Mouse (Mus musculus): ENCODE data around the gene Ak6. TPM values are rescaled to one million over a fixed set of nuclear protein-coding genes. Genes with fewer than 3 reads are reported as not detected.

Ak6 gene
- total RNA-seq, 2 experiments from 2014 or later: 59.5 to 60.8 TPM

GRCm38 (mm10) chr13:100658091-100658490, 7.3 kb downstream of the Ak6 start:
- no peak for DNase-seq (ENCODE audit: low spot score)
- intact Hi-C loops (cut with DNase I): loop anchor here (10.0 kb wide), 2 partner anchors 543 to 1997 kb away; no protein-coding TSS in a partner anchor

- intact Hi-C loops (cut with DNase I): loop anchor here (2.0 to 10.0 kb wide), 3 partner anchors 167 to 1995 kb away; partner anchors contain the start of gene Gtf2h2
- no peak for DNase-seq (ENCODE audit: low spot score)
These were observed 9.2 kb downstream of the Ak6 start for GRCm38 (mm10) chr13:100659864-100660456.

- intact Hi-C loops (cut with DNase I): no loop called here
- no peak for DNase-seq (ENCODE audit: low spot score)
These were observed 18.7 kb downstream of the Ak6 start, which contains the start of gene Ccdc125 for GRCm38 (mm10) chr13:100669291-100670022. Ccdc125 (plus strand) TSS chr13:100669717.

GRCm38 (mm10) chr13:100670181-100670741, 19.5 kb downstream of the Ak6 start:
- intact Hi-C loops (cut with DNase I): no loop called here
- no peak for DNase-seq (ENCODE audit: low spot score)

GRCm38 (mm10) chr13:100675936-100676635, 25.3 kb downstream of the Ak6 start:
- no peak for DNase-seq (ENCODE audit: low spot score)
- intact Hi-C loops (cut with DNase I): no loop called here

- DNase-seq (ENCODE audit: low spot score): no peak
- intact Hi-C loops (cut with DNase I): no loop called here
These were observed 30.8 kb downstream of the Ak6 start for GRCm38 (mm10) chr13:100681615-100682014.

- intact Hi-C loops (cut with DNase I): no loop called here
- DNase-seq (ENCODE audit: low spot score): no peak
These were observed 32.1 kb downstream of the Ak6 start for GRCm38 (mm10) chr13:100682837-100683236.

GRCm38 (mm10) chr13:100684355-100684754, 33.6 kb downstream of the Ak6 start:
- no peak for DNase-seq (ENCODE audit: low spot score)
- intact Hi-C loops (cut with DNase I): no loop called here

- no peak for DNase-seq (ENCODE audit: low spot score)
- intact Hi-C loops (cut with DNase I): no loop called here
These were observed 36.7 kb downstream of the Ak6 start for GRCm38 (mm10) chr13:100687513-100687912.

GRCm38 (mm10) chr13:100697541-100697940, 46.8 kb downstream of the Ak6 start:
- no peak for DNase-seq (ENCODE audit: low spot score)
- intact Hi-C loops (cut with DNase I): no loop called here

GRCm38 (mm10) chr13:100698866-100699265, 48.1 kb downstream of the Ak6 start:
- intact Hi-C loops (cut with DNase I): no loop called here
- DNase-seq (ENCODE audit: low spot score): no peak

- DNase-seq (ENCODE audit: low spot score): no peak
- intact Hi-C loops (cut with DNase I): no loop called here
These were observed 52.7 kb downstream of the Ak6 start for GRCm38 (mm10) chr13:100703468-100703867.

GRCm38 (mm10) chr13:100706206-100706605, 55.4 kb downstream of the Ak6 start:
- no peak for DNase-seq (ENCODE audit: low spot score)
- intact Hi-C loops (cut with DNase I): no loop called here

GRCm38 (mm10) chr13:100715467-100715866, 64.7 kb downstream of the Ak6 start:
- DNase-seq (ENCODE audit: low spot score): no peak
- intact Hi-C loops (cut with DNase I): no loop called here

Other genes with a start within 250 kb of the Ak6 start
- under 1 TPM; 0.10 to 0.11 TPM for gene Naip1, start 198.1 kb upstream of the Ak6 start, total RNA-seq (2021)
- 10 to 100 TPM; 19.7 to 20.2 TPM for gene Gtf2h2, start 158.4 kb upstream of the Ak6 start, total RNA-seq (2021)
- under 1 TPM; 0.36 to 0.49 TPM for gene Ocln, start 98.3 kb upstream of the Ak6 start, total RNA-seq (2021)
- gene Marveld2, start 34.0 kb upstream of the Ak6 start, total RNA-seq (2021): under 1 TPM; 0.18 to 0.59 TPM
- 10 to 100 TPM; 12.5 to 15.3 TPM for gene Rad17, start 72 bp downstream of the Ak6 start, total RNA-seq (2021)
- gene Taf9, start 600 bp downstream of the Ak6 start, total RNA-seq (2021): 10 to 100 TPM; 11.8 to 12.9 TPM
- gene Ccdc125, start 18.7 kb downstream of the Ak6 start, total RNA-seq (2021): under 1 TPM; 0.64 to 0.70 TPM
- 10 to 100 TPM; 20.5 to 22.8 TPM for gene Cdk7, start 80.0 kb downstream of the Ak6 start, total RNA-seq (2021)
- 100 to 1,000 TPM; 195 to 221 TPM for gene Mrps36, start 93.7 kb downstream of the Ak6 start, total RNA-seq (2021)
- under 1 TPM in 1 of 2 experiments, not detected in 1; 0.20 TPM for gene Cenph, start 124.9 kb downstream of the Ak6 start, total RNA-seq (2021)
- 1 to 10 TPM in 1 of 2 experiments, under 1 TPM in 1; 0.55 to 1.4 TPM for gene Ccnb1, start 135.6 kb downstream of the Ak6 start, total RNA-seq (2021)
- gene Slc30a5, start 182.4 kb downstream of the Ak6 start, total RNA-seq (2021): 10 to 100 TPM; 20.5 to 23.8 TPM

All from heart, postnatal 25 days (tissue).